Mouse (Mus musculus): ENCODE results near the gene Fcnb. TPM values are rescaled to one million over a fixed set of nuclear protein-coding genes. Genes with fewer than 3 reads are reported as not detected.

The Fcnb gene
- polyA plus RNA-seq (2012; rRNA removed), result 0.85 and 1.3 TPM in 2 replicates

GRCm38 (mm10) chr2:28084768-28085167 is at the start of gene Fcnb:
Gene Fcnb, minus strand, starts transcription at chr2:28084885.
- Histone ChIP-seq H3K27ac (ENCODE audit: control insufficient read depth, insufficient read depth, low read length) (no peak within 1 kb of the TSS), H3K27me3 (ENCODE audit: control insufficient read depth, insufficient read depth, low read length) (no peaks in the 10 kb centered on the region), H3K4me3 (ENCODE audit: control insufficient read depth, insufficient read depth, low read length) (no peak within 1 kb of the TSS), H3K36me3 (ENCODE audit: control insufficient read depth, insufficient read depth, low read length) (no peaks in the 10 kb centered on the region), H3K4me1 (replicated peaks; ENCODE audit: control insufficient read depth, insufficient read depth, low read length) (no peaks in the 10 kb centered on the region)
- 92% methylated on average over 3 of the region's 3 CpGs for WGBS
- no peak for DNase-seq
- TF ChIP-seq CTCF (IDR thresholded peaks at IDR 0.05; ENCODE audit: borderline replicate concordance, control insufficient read depth, extremely low read depth, insufficient read depth, low read length, poor library complexity) (no peak), POLR2A (IDR thresholded peaks at IDR 0.05; ENCODE audit: control insufficient read depth, extremely low read depth, insufficient read depth, low read length, poor library complexity) (no peak)

DNA sequence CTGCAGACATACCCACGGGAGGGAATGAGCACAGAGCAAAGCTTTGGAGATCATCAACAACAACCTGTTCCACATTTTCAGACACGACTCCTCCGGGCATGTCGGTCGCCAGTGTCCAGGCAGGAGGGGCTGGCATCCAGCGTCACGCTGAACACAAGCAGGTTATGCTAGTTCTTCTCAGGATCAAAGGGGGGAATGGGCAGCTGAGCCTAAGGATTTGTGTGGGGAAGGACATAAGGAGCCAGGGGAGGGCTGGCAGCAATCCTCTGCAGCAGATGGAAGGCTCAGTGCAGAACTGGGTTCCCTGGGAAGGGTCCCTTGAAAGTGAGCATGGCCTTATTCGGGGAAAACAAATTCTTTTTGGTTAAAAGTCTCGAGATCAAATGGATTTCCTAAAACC is 49.1 kb upstream of the Fcnb start:
- H3K27me3 ChIP-seq (ENCODE audit: control insufficient read depth, insufficient read depth, low read length), result no peaks in the 10 kb centered on the region
- 88% methylated on average over 9 of the region's 9 CpGs for WGBS
- H3K4me3 ChIP-seq (ENCODE audit: control insufficient read depth, insufficient read depth, low read length), result no peak overlapping the region
- DNase-seq, result no peak
- no peaks in the 10 kb centered on the region for H3K4me1 ChIP-seq (replicated peaks; ENCODE audit: control insufficient read depth, insufficient read depth, low read length)
- no peaks in the 10 kb centered on the region for H3K36me3 ChIP-seq (ENCODE audit: control insufficient read depth, insufficient read depth, low read length)
- no peak for TF ChIP-seq POLR2A (IDR thresholded peaks at IDR 0.05; ENCODE audit: control insufficient read depth, extremely low read depth, insufficient read depth, low read length, poor library complexity)
- no peak for TF ChIP-seq CTCF (IDR thresholded peaks at IDR 0.05; ENCODE audit: borderline replicate concordance, control insufficient read depth, extremely low read depth, insufficient read depth, low read length, poor library complexity)
- no peak overlapping the region for H3K27ac ChIP-seq (ENCODE audit: control insufficient read depth, insufficient read depth, low read length)

DNA sequence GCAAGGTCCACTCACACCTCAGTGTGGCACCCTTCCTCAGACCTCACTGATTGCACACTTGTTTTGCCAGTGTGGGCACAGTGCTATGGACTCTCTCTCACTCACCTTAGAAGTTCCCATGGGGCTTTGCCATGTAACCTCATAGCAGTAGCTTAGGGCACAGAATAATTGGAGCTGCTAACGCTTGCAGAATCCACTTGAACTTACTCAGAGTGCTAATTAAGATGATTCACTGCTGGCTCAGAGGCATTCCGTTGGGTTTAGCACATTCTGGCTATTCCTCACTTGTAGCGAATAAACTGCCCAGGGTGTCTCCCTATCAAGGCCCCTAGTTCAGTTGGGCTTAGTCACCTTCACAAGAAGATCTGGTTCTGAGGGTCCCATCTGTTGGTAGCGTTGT is 47.4 kb upstream of the Fcnb start:
- Histone ChIP-seq H3K36me3 (ENCODE audit: control insufficient read depth, insufficient read depth, low read length) (no peaks in the 10 kb centered on the region), H3K27me3 (ENCODE audit: control insufficient read depth, insufficient read depth, low read length) (no peaks in the 10 kb centered on the region), H3K4me3 (ENCODE audit: control insufficient read depth, insufficient read depth, low read length) (no peak overlapping the region), H3K27ac (ENCODE audit: control insufficient read depth, insufficient read depth, low read length) (no peak overlapping the region), H3K4me1 (replicated peaks; ENCODE audit: control insufficient read depth, insufficient read depth, low read length) (no peaks in the 10 kb centered on the region)
- no peak for DNase-seq
- TF ChIP-seq POLR2A (IDR thresholded peaks at IDR 0.05; ENCODE audit: control insufficient read depth, extremely low read depth, insufficient read depth, low read length, poor library complexity) (no peak), CTCF (IDR thresholded peaks at IDR 0.05; ENCODE audit: borderline replicate concordance, control insufficient read depth, extremely low read depth, insufficient read depth, low read length, poor library complexity) (no peak)
- 93% methylated on average over 4 of the region's 4 CpGs for WGBS

- WGBS, result 87% methylated on average over 12 of the region's 12 CpGs
- H3K4me3 ChIP-seq (ENCODE audit: control insufficient read depth, insufficient read depth, low read length), result no peak overlapping the region
- no peak for DNase-seq
- H3K27me3 ChIP-seq (ENCODE audit: control insufficient read depth, insufficient read depth, low read length), result no peaks in the 10 kb centered on the region
- no peaks in the 10 kb centered on the region for H3K4me1 ChIP-seq (replicated peaks; ENCODE audit: control insufficient read depth, insufficient read depth, low read length)
- no peaks in the 10 kb centered on the region for H3K36me3 ChIP-seq (ENCODE audit: control insufficient read depth, insufficient read depth, low read length)
- H3K27ac ChIP-seq (ENCODE audit: control insufficient read depth, insufficient read depth, low read length), result no peak overlapping the region
- no peak for TF ChIP-seq CTCF (IDR thresholded peaks at IDR 0.05; ENCODE audit: borderline replicate concordance, control insufficient read depth, extremely low read depth, insufficient read depth, low read length, poor library complexity)
These were observed 42.2 kb upstream of the Fcnb start for GRCm38 (mm10) chr2:28126763-28127438.

DNA sequence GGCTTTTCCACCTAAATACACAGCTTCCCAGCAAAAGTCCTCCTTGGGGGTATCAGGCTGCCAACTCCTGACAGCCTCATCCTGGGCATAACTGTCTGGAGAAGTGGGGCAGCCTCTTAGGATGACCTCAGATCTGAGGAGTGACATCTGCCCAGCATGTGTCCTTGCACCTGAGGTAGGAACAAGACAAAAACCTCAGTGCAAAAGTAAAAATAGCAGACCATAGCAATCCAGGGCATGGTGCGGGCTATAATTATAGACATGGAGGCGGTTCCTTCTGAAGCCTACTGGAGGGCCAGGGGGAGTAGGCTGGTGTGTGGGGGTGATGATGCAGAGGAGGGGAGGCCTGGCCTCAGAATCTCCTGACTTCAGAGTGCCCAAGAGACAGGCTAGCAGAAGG is 39.2 kb upstream of the Fcnb start:
- TF ChIP-seq CTCF (IDR thresholded peaks at IDR 0.05; ENCODE audit: borderline replicate concordance, control insufficient read depth, extremely low read depth, insufficient read depth, low read length, poor library complexity) (no peak), POLR2A (IDR thresholded peaks at IDR 0.05; ENCODE audit: control insufficient read depth, extremely low read depth, insufficient read depth, low read length, poor library complexity) (no peak)
- no peak overlapping the region for H3K4me3 ChIP-seq (ENCODE audit: control insufficient read depth, insufficient read depth, low read length)
- no peak overlapping the region for H3K27ac ChIP-seq (ENCODE audit: control insufficient read depth, insufficient read depth, low read length)
- H3K36me3 ChIP-seq (ENCODE audit: control insufficient read depth, insufficient read depth, low read length), result no peaks in the 10 kb centered on the region
- DNase-seq, result no peak
- no peaks in the 10 kb centered on the region for H3K4me1 ChIP-seq (replicated peaks; ENCODE audit: control insufficient read depth, insufficient read depth, low read length)
- 93% methylated on average over 2 of the region's 2 CpGs for WGBS
- H3K27me3 ChIP-seq (ENCODE audit: control insufficient read depth, insufficient read depth, low read length), result no peaks in the 10 kb centered on the region

DNA sequence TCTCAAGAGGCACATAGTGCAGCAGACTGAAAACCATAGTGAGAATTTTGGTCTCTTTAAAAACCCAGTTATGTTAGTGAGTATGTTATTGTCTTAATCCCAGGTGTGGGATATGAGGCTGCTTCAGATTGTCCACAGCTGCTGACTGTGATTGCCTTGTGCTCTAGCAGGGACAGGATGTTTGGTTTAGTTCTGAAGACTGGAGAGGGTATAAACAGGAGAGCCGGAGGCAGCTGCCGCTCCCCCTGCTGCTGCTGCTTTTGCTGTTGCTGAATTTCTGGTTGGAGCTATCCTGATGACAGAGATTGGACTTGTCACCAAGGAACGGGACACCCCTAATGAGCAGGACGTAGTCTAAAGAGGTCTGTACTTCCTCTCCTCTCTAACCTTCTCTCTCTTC is 36.6 kb upstream of the Fcnb start:
- Histone ChIP-seq H3K27ac (ENCODE audit: control insufficient read depth, insufficient read depth, low read length) (no peak overlapping the region), H3K4me1 (replicated peaks; ENCODE audit: control insufficient read depth, insufficient read depth, low read length) (no peaks in the 10 kb centered on the region), H3K27me3 (ENCODE audit: control insufficient read depth, insufficient read depth, low read length) (no peaks in the 10 kb centered on the region), H3K36me3 (ENCODE audit: control insufficient read depth, insufficient read depth, low read length) (no peaks in the 10 kb centered on the region), H3K4me3 (ENCODE audit: control insufficient read depth, insufficient read depth, low read length) (no peak overlapping the region)
- 59% methylated on average over 4 of the region's 4 CpGs for WGBS
- TF ChIP-seq CTCF (IDR thresholded peaks at IDR 0.05; ENCODE audit: borderline replicate concordance, control insufficient read depth, extremely low read depth, insufficient read depth, low read length, poor library complexity) (no peak), POLR2A (IDR thresholded peaks at IDR 0.05; ENCODE audit: control insufficient read depth, extremely low read depth, insufficient read depth, low read length, poor library complexity) (no peak)
- DNase-seq, result no peak

DNA sequence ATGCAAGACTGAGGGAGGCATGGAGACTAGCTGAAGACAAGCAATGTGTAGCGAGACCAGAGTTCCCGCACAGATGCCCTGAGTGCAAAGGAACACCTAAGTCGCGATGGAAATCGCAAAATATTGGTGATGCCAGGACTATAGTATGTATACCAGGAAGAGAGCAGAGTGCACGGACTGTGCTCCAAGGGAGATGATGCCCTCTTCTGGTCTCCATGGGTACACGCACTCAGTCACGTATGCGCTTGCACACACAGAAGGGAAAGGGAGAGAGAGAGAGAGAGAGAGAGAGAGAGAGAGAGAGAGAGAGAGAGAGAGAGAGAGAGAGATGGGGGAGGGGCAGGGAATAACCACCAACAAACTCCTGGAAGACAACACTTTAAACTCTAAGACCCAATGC is 35.7 kb upstream of the Fcnb start:
- H3K27ac ChIP-seq (ENCODE audit: control insufficient read depth, insufficient read depth, low read length), result no peak overlapping the region
- no peaks in the 10 kb centered on the region for H3K27me3 ChIP-seq (ENCODE audit: control insufficient read depth, insufficient read depth, low read length)
- H3K4me1 ChIP-seq (replicated peaks; ENCODE audit: control insufficient read depth, insufficient read depth, low read length), result no peaks in the 10 kb centered on the region
- no peak overlapping the region for H3K4me3 ChIP-seq (ENCODE audit: control insufficient read depth, insufficient read depth, low read length)
- WGBS, result 96% methylated on average over 9 of the region's 9 CpGs
- no peak for TF ChIP-seq CTCF (IDR thresholded peaks at IDR 0.05; ENCODE audit: borderline replicate concordance, control insufficient read depth, extremely low read depth, insufficient read depth, low read length, poor library complexity)
- TF ChIP-seq POLR2A (IDR thresholded peaks at IDR 0.05; ENCODE audit: control insufficient read depth, extremely low read depth, insufficient read depth, low read length, poor library complexity), result no peak
- DNase-seq, result no peak
- no peaks in the 10 kb centered on the region for H3K36me3 ChIP-seq (ENCODE audit: control insufficient read depth, insufficient read depth, low read length)
